8 mouse cellular contexts compared by ENCODE assay signal in genomic region chr4:130663810-130664401, GRCm38 (mm10). TPM values are rescaled to one million over a fixed set of nuclear protein-coding genes. Genes with fewer than 3 reads are reported as not detected.
DNase-seq lines count a peak whose midpoint lies in the region; ATAC-seq and TF ChIP-seq lines count a peak whose summit lies in the region.

No protein-coding gene starts in this region.

- H3K27me3 ChIP-seq in E14TG2a.4 (ENCODE audit: insufficient read depth, low read length): no peaks in the 10 kb centered on the region
- no peaks in the 10 kb centered on the region for H3K27me3 ChIP-seq in forebrain, embryonic 12.5 days

- peak overlapping the region; percentile 96 for H3K4me3 ChIP-seq in E14TG2a.4 (replicated peaks; ENCODE audit: low read length)
- H3K4me3 ChIP-seq in brown adipose tissue, adult 24 weeks (ENCODE audit: insufficient read depth, low read depth, low read length): peak overlapping the region; percentile 98
- peak overlapping the region; percentile 81 for H3K4me3 ChIP-seq in forebrain, embryonic 12.5 days (replicated peaks)

- peak overlapping the region; percentile 81 for H3K4me2 ChIP-seq in forebrain, embryonic 12.5 days

- H3K27ac ChIP-seq in brown adipose tissue, adult 24 weeks (replicated peaks; ENCODE audit: low read depth, low read length): peak overlapping the region; percentile 89
- peak overlapping the region; percentile 99 for H3K27ac ChIP-seq in forebrain, embryonic 12.5 days

- H3K9me3 ChIP-seq in E14TG2a.4 (ENCODE audit: low read length): no peaks in the 10 kb centered on the region
- no peaks in the 10 kb centered on the region for H3K9me3 ChIP-seq in forebrain, embryonic 12.5 days

- H3K36me3 ChIP-seq in E14TG2a.4 (ENCODE audit: insufficient read depth, low read length): peaks cover 46% of the 10 kb centered on the region
- H3K36me3 ChIP-seq in forebrain, embryonic 12.5 days (replicated peaks): peaks cover 2% of the 10 kb centered on the region

- H3K4me1 ChIP-seq in E14TG2a.4 (replicated peaks; ENCODE audit: low read depth, low read length): peaks cover 86% of the 10 kb centered on the region
- H3K4me1 ChIP-seq in brown adipose tissue, adult 24 weeks (ENCODE audit: control insufficient read depth, insufficient read depth, insufficient read length, low read length): peaks cover 11% of the 10 kb centered on the region
- H3K4me1 ChIP-seq in forebrain, embryonic 12.5 days: peaks cover 28% of the 10 kb centered on the region

- under 1% methylated on average over 22 of the region's 22 CpGs for WGBS in forebrain, embryonic 12.5 days

- DNase-seq in heart, postnatal 4 days: peak; percentile 54
- peak; percentile 18 to 19 for DNase-seq in layer of hippocampus, adult 8-10 months (ENCODE audit: low spot score in 2 of 2)
- DNase-seq in lung, postnatal 10 days: peak; percentile 41
- peak; percentile 6 for DNase-seq in retina, postnatal 7 days (ENCODE audit: low read depth, low spot score)
- peak; percentile 14 for DNase-seq in urinary bladder, postnatal 10 days (ENCODE audit: low spot score)

- no peak for TF ChIP-seq CTCF in E14TG2a.4 (conservative IDR thresholded peaks at IDR 0.05; ENCODE audit: low read length)

- peak; percentile 34 for ATAC-seq in forebrain, embryonic 12.5 days (ENCODE audit: low FRiP score)

- H3K9ac ChIP-seq in forebrain, embryonic 12.5 days: peak overlapping the region; percentile 95

RNA-seq across cellular contexts. Expression of gene Pum1, which starts 0.8 kb away (rescaled TPM):
- 25.8 and 27.0 TPM in 2 replicates for polyA plus RNA-seq in brown adipose tissue, adult 24 weeks (2012; ENCODE audit: insufficient read depth, insufficient read length, missing spikeins)
- 134 and 141 TPM in 2 replicates for polyA plus RNA-seq in forebrain, embryonic 12.5 days (2016; fragmentation: Nextera tagmentation; extraction: Ambion mirVana)
- 10 to 100 TPM; 64.1 to 67.2 TPM for total RNA-seq in heart, postnatal 4 days (2021)
- 100 to 1,000 TPM; 106 to 122 (median 113) TPM for total RNA-seq in layer of hippocampus, adult 8-10 months (2022)

Comparison
In these comparisons a context has a peak if more than half of its experiments do, and no peak if none do; other contexts are left out.
1. Peak in every context shown above with its lines: DNase-seq, ATAC-seq, H3K4me3 ChIP-seq and H3K27ac ChIP-seq.